Mouse (Mus musculus): ENCODE data around the gene Stard13. TPM values are rescaled to one million over a fixed set of nuclear protein-coding genes. Genes with fewer than 3 reads are reported as not detected.
A peak's percentile ranks its signal among the peaks of the same experiment; 100 is the strongest.

The Stard13 gene
- polyA plus RNA-seq, 1 experiment = 24.8 TPM

DNA sequence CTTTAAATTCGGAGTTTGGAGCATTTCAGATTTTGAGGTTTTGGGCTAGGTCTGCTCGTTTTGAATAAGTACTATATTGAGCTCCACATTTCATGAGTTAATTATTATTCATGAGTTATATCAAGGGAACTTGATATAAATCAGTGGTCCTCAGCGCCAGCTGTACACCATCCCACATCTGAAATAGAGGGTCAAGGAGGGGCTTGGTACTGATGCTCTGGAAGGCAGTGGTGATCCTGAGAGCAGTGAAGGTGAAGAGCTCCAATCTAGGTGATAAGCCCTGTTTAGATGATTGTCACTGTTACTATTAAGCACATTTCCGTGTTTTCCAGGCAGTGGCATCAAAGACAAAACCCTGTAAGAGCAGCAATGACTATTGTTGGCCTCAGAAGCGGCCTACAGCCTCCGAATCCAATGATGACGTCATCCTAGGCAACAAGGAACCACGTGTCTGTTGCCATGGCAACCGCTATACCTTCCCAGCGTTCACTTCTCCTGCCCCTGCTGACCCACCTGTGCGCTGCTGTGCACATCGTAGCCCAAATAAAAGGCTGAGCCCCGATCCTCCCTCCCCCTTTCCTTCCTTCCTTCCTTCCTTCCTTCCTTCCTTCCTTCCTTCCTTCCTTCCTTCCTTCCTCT lies 5.2 kb downstream of the Stard13 start:
- DNase-seq (ENCODE audit: low spot score) = no peak

GRCm38 (mm10) chr5:151223696-151224366 lies 9.8 kb downstream of the Stard13 start:
- no peak for DNase-seq (ENCODE audit: low spot score)

- no peak for DNase-seq (ENCODE audit: low spot score)
Measured at GRCm38 (mm10) chr5:151222791-151223190, 10.8 kb downstream of the Stard13 start.

DNA sequence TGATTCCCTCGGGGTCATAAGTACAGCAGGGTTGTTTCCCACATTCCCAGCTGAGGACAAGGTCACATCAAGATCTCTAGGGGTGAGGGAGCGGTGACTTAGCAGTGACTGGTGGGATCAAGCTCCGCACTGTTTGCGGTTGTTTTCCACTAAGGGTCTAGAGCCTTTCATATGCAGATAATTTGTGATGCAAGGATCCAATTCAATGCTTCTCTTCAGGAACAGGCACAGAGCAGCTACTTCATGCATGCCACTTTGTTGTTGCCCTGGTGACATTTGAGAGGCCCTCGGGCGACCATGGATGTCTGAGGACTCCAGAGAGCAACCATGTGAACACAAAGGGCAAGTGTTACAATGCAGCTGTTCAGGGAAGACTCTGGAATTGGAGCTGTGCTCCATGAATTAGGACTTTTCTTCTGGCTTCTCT lies 14.9 kb downstream of the Stard13 start:
- DNase-seq (ENCODE audit: low spot score) = no peak

DNA sequence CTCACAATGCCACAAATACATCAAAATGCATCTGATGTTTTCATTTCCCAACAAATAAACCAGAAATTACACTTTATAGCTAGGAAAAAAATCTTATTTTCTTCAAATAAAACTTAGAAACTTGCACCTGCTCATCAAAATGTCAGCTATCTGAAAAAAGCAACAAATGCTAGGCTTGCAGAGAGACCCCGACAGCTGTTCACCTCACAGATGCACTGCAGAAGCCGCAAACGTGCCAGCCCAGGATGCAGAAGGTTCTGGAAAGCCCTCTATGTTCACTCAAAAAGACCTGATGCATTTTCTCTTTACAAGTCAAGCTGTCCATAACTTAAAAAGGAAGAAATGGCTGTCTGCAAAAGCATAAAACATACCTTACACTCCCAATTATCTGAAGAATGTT lies 20.5 kb downstream of the Stard13 start:
- DNase-seq (ENCODE audit: low spot score) = no peak

DNA sequence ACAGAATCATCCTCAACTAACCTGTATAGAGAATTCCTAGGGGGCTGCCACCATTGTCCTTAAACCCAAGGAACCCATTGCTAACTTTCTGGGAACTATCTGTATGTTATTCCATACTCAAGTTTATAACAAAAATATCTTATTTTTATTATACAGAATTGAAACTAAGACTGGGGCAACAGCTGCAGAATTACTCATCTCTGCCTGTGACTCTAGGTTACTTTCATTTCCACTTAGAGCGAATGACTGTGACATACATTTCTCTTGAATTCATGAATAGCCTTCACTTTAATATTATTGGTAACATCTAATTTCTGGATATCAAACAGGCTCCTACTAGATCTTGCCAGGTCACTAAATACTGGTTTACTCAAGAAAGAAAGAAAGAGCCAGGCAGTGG lies 22.8 kb downstream of the Stard13 start:
- DNase-seq (ENCODE audit: low spot score) = no peak

- no peak for DNase-seq (ENCODE audit: low spot score)
Measured at GRCm38 (mm10) chr5:151210060-151210459, 23.6 kb downstream of the Stard13 start.

GRCm38 (mm10) chr5:151205017-151205416 lies 28.6 kb downstream of the Stard13 start:
- DNase-seq (ENCODE audit: low spot score) = no peak

- no peak for DNase-seq (ENCODE audit: low spot score)
Measured at GRCm38 (mm10) chr5:151202925-151203324, 30.7 kb downstream of the Stard13 start.

- DNase-seq (ENCODE audit: low spot score) = no peak
Measured at GRCm38 (mm10) chr5:151201220-151201619, 32.4 kb downstream of the Stard13 start.

DNA sequence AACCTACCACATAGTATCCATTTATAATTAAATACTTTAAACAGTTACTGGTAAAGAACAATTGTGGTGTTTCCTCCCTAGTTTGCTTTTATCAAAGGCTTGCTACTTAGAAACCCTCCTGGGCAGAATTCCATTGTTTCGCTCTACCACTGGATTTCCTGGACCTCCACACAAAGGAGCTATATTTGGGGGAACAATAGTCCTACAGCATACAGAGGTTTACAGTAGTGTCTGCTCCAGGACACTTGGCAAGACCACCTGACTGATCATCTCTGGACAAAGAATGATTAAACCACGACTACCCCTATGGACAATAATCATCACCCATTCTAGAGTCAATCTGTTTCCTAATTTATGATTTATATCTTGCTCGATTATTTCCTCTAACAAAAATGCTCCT lies 34.4 kb downstream of the Stard13 start:
- DNase-seq (ENCODE audit: low spot score) = no peak

GRCm38 (mm10) chr5:151196603-151197272 lies 36.9 kb downstream of the Stard13 start:
- DNase-seq (ENCODE audit: low spot score) = no peak

DNA sequence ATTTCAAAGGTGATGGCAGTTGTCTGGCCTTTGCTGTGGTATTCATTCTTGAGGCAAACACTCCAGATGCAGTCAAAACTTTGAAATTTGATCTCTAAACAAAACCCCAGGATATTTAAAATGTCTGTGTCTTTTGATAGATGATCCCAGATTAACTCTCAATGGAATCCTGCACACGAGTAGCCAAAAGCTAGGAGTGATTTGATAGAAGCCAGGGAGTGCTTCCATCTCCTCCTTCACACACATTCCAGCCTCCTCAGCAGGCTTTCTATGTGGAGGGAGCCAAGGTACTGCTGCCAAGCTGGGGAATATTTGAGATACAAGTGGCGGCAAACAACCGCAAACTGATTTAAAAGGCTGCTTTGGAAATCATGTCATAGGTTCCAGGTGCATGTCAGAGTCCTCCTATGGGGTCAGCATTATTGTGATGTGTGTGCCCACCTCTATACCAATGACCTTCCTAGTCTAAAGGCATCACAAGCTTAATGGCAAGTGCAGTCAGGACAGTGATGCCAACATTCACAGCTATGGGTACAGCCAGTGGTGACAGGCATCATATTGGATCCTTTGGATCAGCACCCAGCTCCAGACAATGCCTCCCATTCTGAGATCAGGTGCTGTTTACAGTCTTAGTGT lies 39.6 kb downstream of the Stard13 start:
- DNase-seq (ENCODE audit: low spot score) = no peak

DNA sequence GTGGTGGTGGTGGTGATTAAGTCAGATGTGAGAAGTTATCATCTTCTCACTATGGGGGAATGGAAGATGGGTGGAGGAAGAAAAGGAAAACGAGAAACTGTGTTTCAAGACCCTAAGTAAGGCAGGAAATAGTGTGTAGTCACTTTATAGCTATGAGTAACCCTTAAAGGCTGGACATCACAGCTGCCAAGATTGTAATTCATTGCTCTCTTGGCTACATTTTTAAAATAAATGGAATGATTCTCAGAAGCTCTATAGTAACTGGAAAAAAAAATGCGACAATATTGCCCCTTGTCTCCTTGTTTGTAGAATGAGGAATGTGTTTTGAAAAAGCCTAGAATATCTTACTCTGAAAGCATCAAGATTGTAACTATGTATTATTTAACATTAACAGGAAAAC lies 41.4 kb downstream of the Stard13 start:
- no peak for DNase-seq (ENCODE audit: low spot score)

- no peak for DNase-seq (ENCODE audit: low spot score)
Measured at GRCm38 (mm10) chr5:151190764-151191163, 42.9 kb downstream of the Stard13 start.

DNA sequence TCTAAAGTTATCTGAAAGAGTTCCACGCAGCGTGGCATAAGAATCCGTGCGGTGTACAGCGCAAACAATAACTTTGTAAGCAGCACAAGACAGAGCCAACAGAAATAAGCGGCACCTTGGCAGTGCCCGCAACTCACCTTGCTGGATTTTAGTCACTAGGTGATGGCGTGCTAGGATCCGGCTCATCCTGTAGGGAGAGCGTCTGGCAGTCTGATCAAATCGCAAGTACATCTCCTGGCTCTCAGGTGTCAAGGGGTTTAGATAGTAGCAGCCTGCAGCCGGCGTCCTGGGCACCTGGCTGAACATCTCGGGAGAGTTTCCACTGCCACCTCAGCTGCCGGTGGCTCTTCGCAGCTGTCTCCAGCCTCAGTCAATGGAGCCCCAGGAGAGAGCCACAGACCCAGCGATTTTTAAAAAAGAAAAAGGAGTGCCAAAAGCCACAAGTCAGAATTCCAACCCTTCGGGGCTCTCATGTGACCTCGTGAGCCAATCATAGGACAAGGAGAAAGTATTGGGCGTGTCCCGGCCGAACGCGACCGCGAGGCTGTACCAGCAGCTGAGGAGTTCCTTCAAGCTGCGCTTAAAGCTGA lies 43.8 kb downstream of the Stard13 start:
- DNase-seq (ENCODE audit: low spot score) = peak; percentile 34

GRCm38 (mm10) chr5:151189321-151189720 lies 44.3 kb downstream of the Stard13 start:
- DNase-seq (ENCODE audit: low spot score) = no peak

DNA sequence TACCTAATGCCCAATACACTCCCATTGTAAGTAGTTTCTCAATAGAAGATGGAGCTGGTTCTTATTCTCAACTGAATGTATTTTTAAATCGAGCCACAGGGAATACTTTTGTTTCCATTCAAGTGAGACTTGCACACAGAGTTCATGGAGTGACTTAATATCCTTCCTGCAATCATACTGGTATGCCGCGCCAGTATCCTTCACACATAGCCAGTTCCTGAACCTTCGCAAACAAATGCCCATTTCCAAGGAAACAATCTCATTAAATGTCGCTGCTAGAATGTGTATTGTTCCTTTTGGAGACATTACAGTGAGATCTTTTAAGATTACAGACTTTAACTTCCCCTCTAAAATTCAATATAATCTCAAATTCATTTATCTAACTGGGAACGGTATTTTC lies 45.0 kb downstream of the Stard13 start:
- no peak for DNase-seq (ENCODE audit: low spot score)

DNA sequence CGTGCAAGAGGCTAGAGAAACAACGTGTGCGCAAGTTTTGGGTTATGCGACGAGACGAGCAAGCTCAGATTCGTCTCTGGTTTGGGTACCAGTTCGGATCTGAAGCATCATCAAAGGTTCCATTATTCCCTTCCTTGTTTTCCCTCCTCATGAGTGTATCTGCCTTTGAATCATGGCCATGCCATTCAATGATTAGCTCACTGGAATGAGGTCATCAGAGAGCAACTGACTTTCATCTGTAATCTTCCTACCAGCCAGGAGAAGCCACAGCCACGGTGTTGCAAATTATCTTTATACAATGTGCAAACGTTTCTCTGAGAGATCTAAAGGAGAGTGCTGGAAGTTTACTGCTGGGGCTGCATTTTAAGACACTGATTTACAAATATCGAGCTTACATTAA lies 46.3 kb downstream of the Stard13 start:
- DNase-seq (ENCODE audit: low spot score) = no peak

DNA sequence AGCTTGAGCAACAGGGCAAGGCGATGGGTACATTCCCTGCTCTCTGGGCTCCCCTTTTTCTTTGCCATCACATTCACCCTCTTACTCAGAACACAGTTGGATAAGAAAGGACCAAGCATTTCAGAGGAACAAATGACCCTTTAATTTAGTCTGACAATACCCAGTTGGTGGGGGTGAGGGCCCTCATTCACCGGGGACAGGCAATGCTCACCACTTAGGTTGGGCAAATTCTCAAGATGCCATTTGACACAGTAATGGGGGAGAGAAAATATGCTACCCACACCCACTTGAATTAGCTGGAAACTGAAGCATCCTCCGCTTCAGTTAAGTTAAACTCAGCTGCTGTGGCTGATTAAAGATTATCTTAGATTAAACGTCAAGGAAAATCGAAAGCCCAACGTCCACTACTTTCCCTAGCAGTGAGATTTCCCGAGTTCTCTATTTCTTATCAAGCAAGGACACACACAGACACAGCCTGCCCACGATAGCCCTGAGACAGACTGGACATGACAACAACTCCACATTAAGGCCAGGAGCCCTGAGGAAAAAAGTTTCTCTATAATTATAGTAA lies 48.3 kb downstream of the Stard13 start:
- no peak for DNase-seq (ENCODE audit: low spot score)

DNA sequence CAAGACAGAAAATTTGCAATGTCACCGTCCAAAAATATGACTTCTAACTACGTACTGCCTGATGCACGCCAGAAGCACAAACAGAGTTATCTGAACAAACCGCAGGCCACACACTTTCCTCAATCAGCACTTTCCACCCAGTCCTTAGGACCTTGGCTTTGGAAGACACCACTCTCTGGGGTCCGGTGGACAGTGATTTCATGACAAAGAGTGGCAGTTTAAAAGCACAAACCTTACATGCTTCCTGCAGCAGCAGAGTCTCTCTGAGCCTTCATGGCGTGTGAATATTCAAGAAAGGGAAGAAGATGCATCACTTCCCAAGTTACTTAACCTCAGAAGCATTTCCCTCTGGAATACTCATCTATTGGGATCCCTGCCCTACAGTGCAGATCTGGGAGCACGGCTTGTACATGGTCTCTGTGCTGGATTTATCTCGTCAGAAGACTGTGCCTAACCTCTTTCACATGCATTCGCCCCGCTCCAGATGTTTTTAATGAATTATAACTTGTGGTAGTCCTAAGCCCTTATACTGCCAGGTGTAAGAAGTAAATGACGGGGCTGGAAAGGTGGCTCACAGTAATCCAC lies 49.9 kb downstream of the Stard13 start:
- no peak for DNase-seq (ENCODE audit: low spot score)

GRCm38 (mm10) chr5:151181288-151181687 lies 52.3 kb downstream of the Stard13 start:
- DNase-seq (ENCODE audit: low spot score) = no peak
